Mouse (Mus musculus): Measurements from ENCODE around the gene Tarbp2.
A peak's percentile ranks its signal among the peaks of the same experiment; 100 is the strongest.

Gene Tarbp2

DNA sequence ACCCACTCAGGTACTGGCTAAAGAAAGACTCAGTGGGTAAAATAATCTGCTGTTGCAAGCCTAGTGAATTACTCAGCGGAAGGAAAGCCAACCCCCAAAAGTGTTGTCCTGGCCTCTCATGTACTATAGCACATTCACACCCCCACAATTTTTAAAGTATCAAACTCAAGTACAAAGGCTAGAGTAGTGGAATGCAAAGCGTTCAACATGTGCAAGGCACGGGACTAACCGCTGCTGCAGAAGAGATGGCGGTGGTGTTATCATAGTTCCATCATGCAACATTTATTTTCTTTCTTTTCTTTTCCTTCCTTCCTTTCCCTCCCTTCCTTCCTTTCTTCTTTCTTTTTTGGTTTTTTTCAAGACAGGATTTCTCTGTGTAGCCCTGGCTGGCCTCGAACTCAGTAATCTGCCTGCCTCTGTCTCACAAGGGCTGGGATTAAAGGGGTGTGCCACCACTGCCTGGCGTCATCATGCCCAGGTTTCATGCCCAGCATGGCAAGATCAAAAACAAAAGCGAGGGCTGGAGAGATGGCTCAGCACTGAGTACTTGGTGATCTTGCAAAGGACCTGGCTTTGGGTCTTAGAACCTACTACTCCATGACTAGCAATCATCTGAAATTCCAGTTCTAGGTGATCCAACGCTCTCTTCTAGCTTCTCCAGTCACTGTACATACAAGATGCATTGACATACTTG lies 12.1 kb upstream of the Tarbp2 start:
- DNase-seq: no peak

- DNase-seq: no peak
Observed at GRCm38 (mm10) chr15:102506464-102506830, 11.5 kb upstream of the Tarbp2 start.

- no peak for DNase-seq
Observed at GRCm38 (mm10) chr15:102506864-102507263, 11.1 kb upstream of the Tarbp2 start.

GRCm38 (mm10) chr15:102507561-102507960 lies 10.4 kb upstream of the Tarbp2 start:
- no peak for DNase-seq

DNA sequence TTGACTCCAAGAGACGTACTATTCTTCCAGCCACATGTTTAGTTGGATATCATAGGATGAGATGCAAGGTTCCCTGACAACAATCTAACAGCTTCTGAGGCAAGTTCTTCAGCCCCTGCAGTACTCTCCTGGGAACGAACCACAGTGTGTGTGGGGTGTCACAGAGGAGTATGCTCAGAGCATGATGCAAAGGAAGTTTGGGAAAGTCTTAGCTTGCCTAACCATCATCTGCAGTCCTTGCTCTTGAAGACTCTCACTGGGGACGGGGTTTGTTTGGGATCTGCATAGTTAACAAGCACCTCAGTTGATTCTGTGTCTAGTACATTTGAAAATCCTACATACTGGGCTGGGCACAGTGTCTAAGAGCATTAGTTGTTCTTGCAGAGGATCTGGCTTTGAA lies 9.7 kb upstream of the Tarbp2 start:
- DNase-seq: no peak

- DNase-seq: peak; percentile 48
Observed at GRCm38 (mm10) chr15:102510110-102510509, 7.9 kb upstream of the Tarbp2 start.

DNA sequence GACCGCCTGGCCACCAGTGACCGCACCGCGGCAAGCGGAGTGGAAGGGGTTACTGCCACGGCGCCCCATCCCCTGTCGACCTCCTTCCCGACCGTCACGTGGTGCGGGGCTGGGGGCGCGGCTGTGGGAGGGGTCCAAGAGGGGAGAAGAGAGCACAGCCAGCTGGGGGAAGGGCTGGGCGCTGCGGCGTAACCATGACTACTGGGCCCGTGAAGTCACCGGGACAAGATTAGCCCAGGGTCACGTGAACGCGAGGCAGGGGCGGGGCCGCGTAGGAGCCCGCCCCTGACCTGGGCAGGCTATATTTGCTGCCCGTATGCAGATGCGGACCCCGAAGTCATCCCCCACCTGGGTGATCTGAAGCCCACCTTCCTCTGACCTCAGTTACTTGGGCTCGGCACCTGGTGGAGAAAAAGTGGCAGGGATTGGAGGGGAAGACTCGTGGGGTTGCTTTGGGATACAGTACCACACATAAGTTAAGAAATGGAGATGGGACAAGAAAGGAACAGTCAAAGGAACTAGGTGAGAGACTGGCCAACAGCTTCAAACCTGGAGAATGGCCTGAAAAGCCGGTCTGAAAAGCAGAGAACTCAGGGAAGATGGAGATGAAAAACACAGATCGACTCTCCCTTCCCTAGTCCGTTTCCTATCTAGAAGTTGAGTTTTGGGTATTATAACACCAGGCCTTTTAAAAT lies 7.3 kb upstream of the Tarbp2 start:
- DNase-seq: peak; percentile 96

- peak; percentile 67 for DNase-seq
Observed at GRCm38 (mm10) chr15:102511285-102511833, 6.6 kb upstream of the Tarbp2 start.

DNA sequence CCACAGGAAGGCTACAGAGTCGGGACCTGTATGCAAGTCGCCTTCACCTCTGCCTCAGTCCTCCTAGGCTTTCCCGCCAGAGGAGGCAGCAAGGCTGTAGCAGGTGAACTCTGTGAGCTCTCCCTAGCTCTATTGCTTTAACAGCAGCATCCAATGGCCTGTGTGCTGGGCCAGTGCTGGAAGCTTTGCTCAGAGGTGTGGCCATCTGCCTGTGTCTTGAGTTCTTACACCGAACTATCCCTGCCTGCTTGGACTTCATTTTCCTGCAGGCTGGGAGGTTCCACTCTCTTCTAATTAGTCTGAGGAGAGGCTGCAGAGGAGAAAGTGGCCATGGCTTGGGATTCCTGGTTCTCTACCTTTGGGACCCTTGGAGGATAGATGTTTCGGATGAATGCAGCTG lies 6.0 kb upstream of the Tarbp2 start:
- DNase-seq: no peak

DNA sequence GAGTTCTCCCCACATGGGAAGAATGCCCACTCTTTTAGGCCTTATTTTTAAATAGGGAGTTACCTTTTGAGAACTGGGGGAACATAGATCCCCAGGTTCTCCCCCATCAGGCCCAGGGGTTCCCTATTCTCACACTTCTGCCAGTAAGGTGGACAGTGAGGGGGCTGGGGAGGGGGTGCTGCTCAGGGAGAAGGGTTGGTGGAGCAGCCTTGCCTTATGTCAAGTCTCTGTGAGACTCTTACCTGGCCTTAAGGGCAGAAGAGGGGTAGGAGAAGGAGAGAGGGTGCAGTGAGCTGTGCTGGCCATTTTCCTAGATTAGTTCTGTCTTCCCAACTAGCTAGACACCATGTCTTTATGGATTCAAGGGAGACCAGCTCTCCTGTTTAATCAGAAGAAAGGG lies 5.5 kb upstream of the Tarbp2 start:
- DNase-seq: no peak

DNA sequence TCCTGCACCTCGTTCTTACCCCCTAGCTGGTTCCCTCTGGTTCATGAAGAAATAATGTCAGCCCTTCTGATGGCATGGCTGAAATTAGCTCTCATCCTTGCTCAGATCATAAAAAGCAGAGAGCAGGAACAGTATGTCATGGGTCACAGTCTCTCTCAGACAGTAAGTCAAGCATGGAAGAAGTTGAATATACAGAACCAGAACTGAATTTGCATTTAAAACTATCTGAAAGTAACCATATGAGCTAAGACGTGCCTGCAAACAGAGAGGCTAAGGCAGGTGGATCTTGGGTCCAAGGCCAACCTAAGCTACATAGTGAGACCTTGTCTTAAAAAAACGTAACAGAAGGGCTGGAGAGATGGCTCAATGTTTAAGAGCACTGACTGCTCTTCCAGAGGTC lies 5.0 kb upstream of the Tarbp2 start:
- no peak for DNase-seq

DNA sequence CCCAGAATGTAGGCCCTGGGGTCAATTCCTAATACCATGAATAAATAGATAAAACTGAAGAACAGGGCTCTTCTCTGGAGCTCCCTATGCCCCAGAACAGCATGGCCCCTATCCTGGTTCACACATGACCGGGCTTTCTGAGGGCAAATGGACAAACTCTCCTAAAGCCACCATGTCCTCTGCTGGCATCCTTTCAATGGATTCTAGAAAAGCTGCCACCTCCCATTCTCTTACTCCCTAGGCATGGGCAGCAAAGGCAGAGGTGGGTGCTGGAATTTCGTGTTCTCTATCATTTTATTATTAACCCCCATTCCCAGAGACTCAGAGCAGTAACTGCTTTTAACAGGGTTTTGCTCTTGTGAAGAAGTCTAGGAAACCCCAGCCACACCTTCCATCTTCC lies 2.7 kb upstream of the Tarbp2 start:
- no peak for DNase-seq

DNA sequence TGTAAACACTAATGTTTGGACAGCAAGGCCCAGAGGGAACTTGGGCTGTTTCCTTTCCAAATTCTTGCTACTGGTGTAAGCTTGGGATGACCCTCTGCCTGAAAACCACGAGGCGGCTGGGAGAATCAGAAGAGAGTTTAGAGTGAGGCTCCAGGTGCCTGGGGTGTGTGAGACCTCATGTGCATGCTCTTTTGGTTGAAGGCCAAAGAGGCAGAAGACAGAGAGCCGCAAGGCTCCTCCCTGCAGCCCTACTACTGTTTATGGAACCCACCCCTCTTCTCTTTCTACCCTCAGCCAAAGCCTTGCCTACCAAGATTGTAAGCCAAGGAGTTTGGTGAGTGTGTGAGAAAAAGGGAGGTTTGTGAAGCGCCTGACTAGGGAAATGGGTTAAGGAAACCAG lies 2.2 kb upstream of the Tarbp2 start:
- no peak for DNase-seq

GRCm38 (mm10) chr15:102516293-102516692 lies 1.7 kb upstream of the Tarbp2 start:
- peak; percentile 48 for DNase-seq

DNA sequence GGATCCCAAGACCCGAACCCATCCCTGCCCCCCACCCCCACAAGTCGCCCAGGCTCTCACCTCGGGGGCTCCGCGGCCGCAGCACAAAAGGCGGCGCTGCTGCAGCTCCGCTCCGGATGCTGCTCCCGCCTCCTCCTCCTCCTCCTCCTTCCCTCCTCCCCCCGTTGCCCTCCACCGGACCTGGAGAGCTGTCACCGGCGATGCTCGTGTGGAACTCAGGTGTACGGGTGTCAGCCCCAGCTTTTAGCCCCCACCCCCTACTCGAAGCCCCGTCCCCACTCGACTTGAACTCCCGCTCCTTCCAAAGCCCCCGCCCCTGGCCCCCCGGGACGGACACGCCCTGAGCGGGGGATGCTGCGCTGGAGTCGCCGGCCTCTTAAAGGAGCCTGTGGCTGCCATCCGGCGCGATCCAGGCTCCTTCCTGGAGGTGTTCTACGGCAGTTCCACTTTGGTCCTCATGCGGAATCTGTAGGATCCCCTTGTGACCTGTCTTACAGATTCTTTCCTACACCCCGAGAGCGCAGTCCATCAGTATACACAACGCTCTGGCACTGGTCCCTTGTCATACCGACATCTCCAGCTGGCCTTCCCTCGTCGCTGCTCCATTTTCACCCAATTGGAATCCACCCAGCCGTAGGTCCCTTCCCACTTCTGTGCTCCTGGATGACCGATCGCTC lies 1.1 kb upstream of the Tarbp2 start, which contains the start of gene Map3k12:
Map3k12 (minus strand) TSS at position 337 of the 677 bp plus-strand sequence.
- DNase-seq: peak; percentile 76

DNA sequence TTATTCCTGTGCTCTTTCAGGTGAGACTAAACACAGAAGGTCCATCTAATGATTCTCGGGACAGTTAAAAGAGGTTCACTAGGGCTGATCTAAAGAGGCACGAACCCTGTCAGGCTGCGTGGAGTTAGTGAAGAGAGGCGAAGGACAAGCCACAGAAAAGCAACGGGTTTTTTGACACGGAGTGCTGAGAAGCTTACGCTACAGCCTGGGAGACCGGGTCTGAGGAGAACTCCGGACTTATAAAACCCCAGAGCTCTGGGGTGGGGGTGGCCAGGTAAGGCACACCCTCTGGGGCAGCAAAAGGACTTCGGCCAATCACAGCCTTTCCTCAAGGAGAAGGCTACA lies 389 bp upstream of the Tarbp2 start:
- DNase-seq: no peak

DNA sequence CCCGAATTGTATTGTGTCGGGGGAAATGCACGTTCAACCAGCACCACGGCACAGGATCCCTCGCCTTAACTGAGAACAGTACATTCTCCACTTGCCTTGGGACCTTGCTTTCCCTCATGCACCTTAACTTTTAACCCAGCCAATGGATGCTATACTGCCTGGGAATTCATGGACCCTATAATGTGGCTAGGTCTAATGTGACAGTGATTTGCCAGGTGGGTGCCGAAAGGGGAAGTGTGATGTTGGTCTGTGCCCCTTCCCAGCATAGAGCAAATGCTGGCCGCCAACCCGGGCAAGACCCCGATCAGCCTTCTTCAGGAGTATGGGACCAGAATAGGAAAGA lies 838 bp downstream of the Tarbp2 start:
- DNase-seq: no peak

DNA sequence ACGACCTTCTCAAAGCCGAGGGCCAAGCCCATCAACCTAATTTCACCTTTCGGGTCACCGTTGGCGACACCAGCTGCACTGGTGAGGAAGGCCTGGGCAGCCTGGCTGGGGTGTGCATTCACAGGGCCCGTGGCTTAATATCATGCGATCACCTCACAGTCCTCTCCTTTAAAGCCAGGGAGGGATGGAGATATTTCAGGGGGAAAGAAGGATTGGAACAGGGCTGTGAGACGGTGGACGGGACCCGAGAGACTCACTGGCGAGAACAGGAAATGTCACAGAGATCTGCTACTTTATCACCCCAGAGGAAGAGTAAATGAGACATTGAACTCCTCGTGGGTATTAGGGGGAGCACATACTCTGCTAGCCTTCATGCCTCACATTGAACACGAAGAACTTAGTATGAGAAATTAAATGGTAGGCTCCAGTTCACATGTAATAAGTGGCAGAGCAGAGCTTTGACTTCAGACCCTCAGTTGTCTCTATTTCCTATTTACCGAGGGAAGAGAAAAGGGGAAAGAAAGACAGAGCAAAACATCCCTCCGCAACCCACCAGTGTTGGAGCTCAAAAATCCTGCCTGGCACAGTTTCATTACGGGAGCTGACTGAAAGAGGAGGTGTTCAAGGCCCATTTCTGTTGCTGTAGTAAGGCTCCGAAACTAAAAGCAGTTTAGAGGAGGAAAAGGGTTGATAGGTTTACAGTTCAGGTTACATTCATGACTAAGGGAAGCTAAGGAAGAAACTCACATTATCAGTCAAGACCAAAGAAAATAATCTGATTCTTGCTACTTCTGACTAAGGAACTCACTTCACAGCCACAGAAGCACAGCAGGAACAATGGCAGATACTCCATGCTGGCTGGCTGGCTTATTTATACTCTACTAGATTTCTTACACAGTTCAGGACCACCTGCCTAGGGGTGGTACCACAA lies 1.5 kb downstream of the Tarbp2 start:
- no peak for DNase-seq

GRCm38 (mm10) chr15:102520416-102520815 lies 2.4 kb downstream of the Tarbp2 start:
- DNase-seq: no peak

- no peak for DNase-seq
Observed at GRCm38 (mm10) chr15:102521480-102521879, 3.5 kb downstream of the Tarbp2 start.

- peak; percentile 83 for DNase-seq
Observed at GRCm38 (mm10) chr15:102524892-102525485, 7.0 kb downstream of the Tarbp2 start, which contains the start of gene Npff. TSS of gene Npff (minus strand) at chr15:102524942.
